Mouse (Mus musculus) granulocyte monocyte progenitor cell, adult 5-6 weeks (primary cell): ENCODE data around the gene BC117090. TPM values are rescaled to one million over a fixed set of nuclear protein-coding genes. Genes with fewer than 3 reads are reported as not detected.
"Not testable (repeated sequence)": the region's sequence is repeated elsewhere in the genome, so short reads cannot be mapped to it uniquely, and the experiment has no call there.

Source experiments
- ATAC-seq: replicated peaks from 2 replicates; pipeline ENCODE4 v1.8.0; 2016; ENCODE audit warnings: mild to moderate bottlenecking, moderate TSS enrichment, inconsistent platforms; ENCODE audit not compliant: poor library complexity, severe bottlenecking
- total RNA-seq, 2 experiments: library from RNA; stranded (forward) in 1 of 2; stranded (reverse) in 1 of 2; fragments of 200-712, 200-1000 nt in 1 of 2; fragments of >200 nt in 1 of 2; fragmentation: Nextera tagmentation in 1 of 2; gene quantifications; 2 replicates each; pipeline ENCODE4 v1.2.3; 2014 to 2017

The BC117090 gene
- total RNA-seq (2014; fragmentation: Nextera tagmentation) (not detected in 2 replicates), total RNA-seq (2017) (not detected in 2 replicates)

DNA sequence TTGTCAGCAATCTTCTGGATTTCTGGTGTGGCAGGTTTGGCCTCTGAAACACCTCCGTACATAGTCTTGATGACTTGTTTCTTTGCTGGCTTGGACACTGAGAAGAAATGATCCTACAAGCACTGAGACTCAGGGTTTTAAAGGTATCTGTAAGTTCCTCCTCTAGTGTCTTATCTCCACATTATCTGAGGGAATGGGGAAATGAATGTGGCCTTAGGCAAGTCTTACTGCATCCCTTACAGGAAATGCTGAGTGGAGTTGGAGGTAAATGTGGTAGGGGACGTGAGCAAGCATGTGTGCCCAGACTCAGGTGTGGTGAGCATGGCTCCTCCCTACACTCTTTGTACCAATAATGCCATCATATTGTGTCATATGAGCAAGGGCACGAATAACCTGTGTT lies at the start of gene BC117090:
Gene BC117090, minus strand, starts transcription at position 101 of the 400 bp plus-strand sequence.
- ATAC-seq = no peak

DNA sequence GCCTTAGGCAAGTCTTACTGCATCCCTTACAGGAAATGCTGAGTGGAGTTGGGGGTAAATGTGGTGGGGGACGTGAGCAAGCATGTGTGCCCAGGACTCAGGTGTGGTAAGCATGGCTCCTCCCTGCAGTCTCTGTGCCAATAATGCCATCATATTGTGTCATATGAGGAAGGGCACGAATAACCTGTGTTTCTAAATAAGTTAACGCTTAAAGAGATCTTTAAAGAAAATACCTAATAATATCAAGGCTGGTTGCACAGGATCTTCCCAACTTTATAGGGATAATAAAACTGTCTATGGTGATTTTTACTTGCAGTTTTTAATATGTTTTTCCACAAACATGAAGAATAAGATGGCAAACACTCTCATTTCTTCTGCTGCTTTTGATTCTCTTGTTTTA lies 33.5 kb upstream of the BC117090 start, which contains the start of gene BC100530:
Gene BC100530, minus strand, starts transcription at position 101 of the 400 bp plus-strand sequence.
- ATAC-seq = not testable (repeated sequence)

DNA sequence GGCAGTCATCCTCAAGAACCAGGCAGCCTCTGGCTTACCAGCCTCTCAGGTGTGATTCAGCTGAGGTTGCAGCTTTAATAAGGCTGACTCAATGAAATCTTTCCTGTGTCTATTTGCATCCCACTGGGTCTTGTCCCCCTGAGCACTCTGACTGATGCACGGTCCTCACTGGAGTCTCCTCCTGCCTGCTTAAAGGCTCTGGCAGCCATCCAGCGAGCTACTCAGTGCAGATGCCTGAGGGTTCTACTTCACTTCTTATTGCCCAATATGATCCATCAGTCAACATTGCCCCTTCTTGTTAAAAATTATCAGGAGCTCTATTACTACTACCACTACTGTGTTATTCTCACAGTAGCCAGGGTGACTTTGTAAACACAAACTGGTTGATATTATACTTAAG lies 3.0 kb upstream of the BC117090 start:
- ATAC-seq = no peak

DNA sequence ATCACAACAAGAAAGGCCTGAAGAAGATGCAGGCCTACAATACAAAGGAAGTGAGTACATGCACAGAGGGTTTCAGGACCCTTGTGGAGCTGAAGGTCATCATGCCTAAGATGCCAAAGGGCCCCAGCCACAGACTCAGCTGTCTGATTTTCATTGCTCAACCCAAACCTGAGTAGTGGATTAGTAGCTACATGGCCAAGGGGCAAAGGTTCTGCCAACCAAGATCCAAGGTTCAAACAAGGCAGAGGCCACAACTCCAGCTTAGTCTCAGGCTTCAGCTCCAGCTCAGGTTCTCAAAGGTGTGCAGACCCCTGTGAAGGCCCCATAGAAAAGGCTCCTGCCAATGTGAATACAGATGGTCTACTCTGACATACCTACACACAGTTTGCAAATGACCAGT lies 14.8 kb downstream of the BC117090 start:
- ATAC-seq = no peak

DNA sequence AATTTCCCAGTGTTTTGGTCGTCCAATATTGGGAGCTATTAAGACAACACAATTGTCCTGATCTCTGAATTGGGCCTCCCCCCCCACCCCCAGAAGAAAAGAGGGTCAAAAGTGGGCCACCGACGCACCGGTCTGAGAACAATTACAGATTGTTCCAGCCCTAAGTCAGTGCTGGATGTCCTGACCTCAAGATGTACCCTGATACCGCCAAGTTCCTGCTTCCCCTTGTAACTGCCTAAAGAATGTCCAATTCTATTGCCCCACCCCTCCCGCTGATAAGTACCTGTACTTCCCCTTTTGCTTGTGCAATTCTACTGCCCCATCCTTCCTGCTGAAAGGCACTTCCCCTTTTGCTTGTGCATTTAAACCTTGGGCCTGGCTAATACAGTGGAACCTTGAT lies 18.0 kb downstream of the BC117090 start:
- not testable (repeated sequence) for ATAC-seq

DNA sequence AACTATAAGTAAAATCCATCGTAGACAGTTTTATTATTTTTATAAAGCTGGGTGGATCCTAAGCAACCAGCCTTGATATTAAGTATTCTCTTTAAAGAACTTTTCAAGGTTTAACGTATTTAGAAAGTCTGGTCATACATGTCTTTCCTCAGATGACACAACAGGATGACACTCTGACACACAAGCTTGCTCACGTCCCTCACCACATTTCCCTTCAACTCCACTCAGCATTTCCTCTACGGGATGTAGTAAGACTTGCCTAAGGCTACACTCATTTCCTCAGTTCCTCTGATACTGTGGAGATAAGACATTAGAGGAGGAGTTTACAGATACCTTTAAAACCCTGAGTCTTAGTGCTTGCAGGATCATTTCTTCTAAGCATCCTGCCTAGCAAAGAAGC lies 26.5 kb downstream of the BC117090 start:
- no peak for ATAC-seq

DNA sequence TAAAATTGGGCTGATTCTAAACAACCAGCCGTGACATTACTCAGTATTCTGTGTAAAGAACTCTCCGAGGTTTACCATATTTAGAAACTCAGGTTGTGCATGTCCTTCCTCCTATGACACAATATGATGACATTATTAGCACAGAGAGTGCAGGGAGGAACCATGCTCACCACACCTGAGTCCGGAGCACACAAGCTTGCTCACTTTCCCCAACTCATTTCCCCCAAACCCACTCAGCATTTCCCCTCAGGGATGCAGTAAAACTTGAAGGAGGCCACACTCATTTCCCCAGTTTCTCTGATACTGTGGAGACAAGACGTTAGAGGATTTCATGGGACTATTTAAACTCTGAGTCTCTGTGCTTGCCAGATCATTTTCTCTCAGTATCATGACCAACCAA lies 45.0 kb downstream of the BC117090 start:
- ATAC-seq = no peak

DNA sequence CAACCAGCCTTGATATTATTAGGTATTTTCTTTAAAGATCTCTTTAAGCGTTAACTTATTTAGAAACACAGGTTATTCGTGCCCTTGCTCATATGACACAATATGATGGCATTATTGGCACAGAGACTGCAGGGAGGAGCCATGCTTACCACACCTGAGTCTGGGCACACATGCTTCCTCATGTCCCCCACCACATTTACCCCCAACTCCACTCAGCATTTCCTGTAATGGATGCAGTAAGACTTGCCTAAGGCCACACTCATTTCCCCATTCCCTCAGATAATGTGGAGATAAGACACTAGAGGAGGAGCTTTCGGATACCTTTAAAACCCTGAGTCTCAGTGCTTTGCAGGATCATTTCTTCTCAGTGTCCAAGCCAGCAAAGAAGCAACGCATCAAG lies 57.3 kb downstream of the BC117090 start, which contains the start of gene Stfa1:
Gene Stfa1, plus strand, starts transcription at position 156 of the 400 bp plus-strand sequence.
- ATAC-seq = peak; percentile 56; the same call in 1 of the 2 replicates

Other genes with a start within 250 kb of the BC117090 start
- not detected in 2 replicates for gene Csta1, start 203.1 kb downstream of the BC117090 start, total RNA-seq (2014; fragmentation: Nextera tagmentation)
- gene Csta1, start 203.1 kb downstream of the BC117090 start, total RNA-seq (2017) = not detected in 2 replicates
- not detected in 2 replicates for gene Stfa2l1, start 177.5 kb downstream of the BC117090 start, total RNA-seq (2014; fragmentation: Nextera tagmentation)
- not detected in 2 replicates for gene Stfa2l1, start 177.5 kb downstream of the BC117090 start, total RNA-seq (2017)
- gene Gm5483, start 150.1 kb downstream of the BC117090 start, total RNA-seq (2014; fragmentation: Nextera tagmentation) = not detected in 2 replicates
- gene Gm5483, start 150.1 kb downstream of the BC117090 start, total RNA-seq (2017) = 4.6 TPM in 1 of 2 replicates, not detected in the other
- not detected in 2 replicates for gene Gm5416, start 123.9 kb downstream of the BC117090 start, total RNA-seq (2014; fragmentation: Nextera tagmentation)
- not detected in 2 replicates for gene Gm5416, start 123.9 kb downstream of the BC117090 start, total RNA-seq (2017)
- not detected in 2 replicates for gene 2010005H15Rik, start 112.9 kb downstream of the BC117090 start, total RNA-seq (2014; fragmentation: Nextera tagmentation)
- not detected in 2 replicates for gene 2010005H15Rik, start 112.9 kb downstream of the BC117090 start, total RNA-seq (2017)
- gene Stfa1, start 57.4 kb downstream of the BC117090 start, total RNA-seq (2014; fragmentation: Nextera tagmentation) = not detected in 2 replicates
- gene Stfa1, start 57.4 kb downstream of the BC117090 start, total RNA-seq (2017) = not detected in 2 replicates
- not detected in 2 replicates for gene BC100530, start 33.4 kb upstream of the BC117090 start, total RNA-seq (2014; fragmentation: Nextera tagmentation)
- not detected in 2 replicates for gene BC100530, start 33.4 kb upstream of the BC117090 start, total RNA-seq (2017)
- gene Stfa2, start 74.1 kb upstream of the BC117090 start, total RNA-seq (2014; fragmentation: Nextera tagmentation) = not detected in 2 replicates
- gene Stfa2, start 74.1 kb upstream of the BC117090 start, total RNA-seq (2017) = not detected in 2 replicates
- gene Stfa3, start 121.1 kb upstream of the BC117090 start, total RNA-seq (2014; fragmentation: Nextera tagmentation) = not detected in 2 replicates
- gene Stfa3, start 121.1 kb upstream of the BC117090 start, total RNA-seq (2017) = 1.3 and 1.7 TPM in 2 replicates
- gene Casr, start 227.8 kb upstream of the BC117090 start, total RNA-seq (2014; fragmentation: Nextera tagmentation) = not detected in 2 replicates
- gene Casr, start 227.8 kb upstream of the BC117090 start, total RNA-seq (2017) = not detected in 2 replicates